Mouse (Mus musculus) megakaryocyte progenitor cell, adult 5-6 weeks (primary cell): Measurements from ENCODE around the gene Fzd7. TPM values are rescaled to one million over a fixed set of nuclear protein-coding genes. Genes with fewer than 3 reads are reported as not detected.
"Not testable (repeated sequence)": the region's sequence is repeated elsewhere in the genome, so short reads cannot be mapped to it uniquely, and the experiment has no call there.

Experiments used
- ATAC-seq: replicated peaks from 2 replicates; pipeline ENCODE4 v1.8.0; 2016; ENCODE audit warnings: mild to moderate bottlenecking, moderate TSS enrichment, inconsistent platforms; ENCODE audit not compliant: poor library complexity
- total RNA-seq, 2 experiments: library from RNA; stranded (forward) in 1 of 2; stranded (reverse) in 1 of 2; fragments of 157-497, 149-512 nt in 1 of 2; fragments of 200-1000 nt in 1 of 2; gene quantifications; 2 replicates each; pipeline versions ENCODE4 v1.2.3 to v1.2.4; 2015 to 2017

Fzd7 gene
- 6.7 and 7.5 TPM in 2 replicates for total RNA-seq (2015)
- total RNA-seq (2017), result 4.2 and 7.0 TPM in 2 replicates

DNA sequence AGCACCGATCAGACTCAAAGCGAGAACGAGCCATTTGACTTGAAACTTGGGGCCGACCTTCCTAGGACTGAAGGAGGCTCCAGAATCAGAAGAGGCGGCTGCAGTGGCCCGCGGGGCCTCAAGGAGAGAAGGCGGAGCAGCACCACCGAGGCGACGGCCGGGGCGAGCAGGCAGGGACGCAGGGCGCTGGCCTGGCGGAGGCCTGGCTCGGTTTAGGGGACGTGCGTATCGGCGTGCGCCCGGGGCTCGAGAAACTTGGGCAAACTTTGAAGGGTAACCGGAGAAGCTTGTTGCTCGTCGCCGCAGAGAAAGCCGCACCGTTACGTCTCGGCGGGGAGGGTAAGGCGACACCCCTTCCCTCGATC is at the start of gene Fzd7:
Gene Fzd7, plus strand, starts transcription at position 94 of the 365 bp plus-strand sequence.
- no peak for ATAC-seq

DNA sequence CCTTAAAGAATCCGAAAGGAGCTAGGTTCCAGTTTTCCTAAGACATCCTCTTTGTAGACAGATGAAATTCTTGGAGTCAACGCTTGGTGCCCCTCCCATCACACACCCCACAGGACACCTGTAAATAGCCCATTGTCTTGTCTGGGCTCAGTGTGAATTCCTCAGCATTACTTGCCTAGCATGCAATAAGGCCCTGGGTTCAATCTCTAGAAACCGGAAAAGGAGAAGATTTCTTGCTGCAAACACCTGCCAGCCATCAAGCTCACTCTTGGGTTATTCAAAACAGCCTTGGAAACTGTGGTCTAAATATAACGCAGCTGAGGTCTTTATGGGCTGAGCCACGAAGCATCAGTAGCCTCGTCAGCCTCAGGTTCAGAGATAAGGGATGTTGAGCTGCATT is 48.9 kb upstream of the Fzd7 start:
- ATAC-seq, result no peak

DNA sequence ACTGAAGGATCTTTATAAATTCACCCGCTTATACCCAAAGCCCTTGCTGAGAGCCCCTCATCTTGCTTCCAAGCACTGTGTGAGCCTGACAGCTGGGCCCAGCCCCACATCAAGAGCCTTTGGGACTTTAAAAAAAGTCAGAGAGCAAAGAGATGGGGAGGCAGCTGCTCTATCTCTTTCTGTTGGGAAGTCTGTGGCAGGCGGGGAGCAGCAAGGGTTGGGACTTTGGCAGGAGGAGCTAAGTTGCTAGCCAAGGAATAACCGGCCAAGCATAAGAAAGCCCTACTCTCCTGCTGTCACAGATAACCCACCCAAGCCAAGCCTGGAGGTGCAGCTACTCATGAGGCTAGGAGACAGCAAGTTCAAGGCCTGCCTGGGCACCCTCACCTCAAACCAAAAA is 48.2 kb upstream of the Fzd7 start:
- no peak for ATAC-seq

DNA sequence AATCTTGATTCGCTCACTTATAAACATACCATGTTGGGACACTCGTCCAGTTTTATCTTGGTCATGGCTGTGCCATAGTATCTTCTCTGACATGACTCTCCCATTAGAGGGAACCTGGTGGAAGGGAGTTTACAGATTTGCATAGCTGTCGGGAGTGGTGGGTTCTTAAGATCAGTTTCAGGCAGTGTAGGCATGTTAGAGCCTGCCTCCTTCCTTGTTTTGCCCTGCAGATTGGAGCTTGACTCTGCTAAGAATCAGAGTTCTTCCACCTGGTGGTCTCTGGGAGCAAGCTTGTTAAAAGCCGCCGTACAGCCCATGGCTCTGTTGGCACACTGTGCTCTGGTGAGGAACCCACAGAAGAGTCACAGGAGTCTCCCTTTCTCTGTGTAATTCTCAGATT is 47.0 kb upstream of the Fzd7 start:
- no peak for ATAC-seq

DNA sequence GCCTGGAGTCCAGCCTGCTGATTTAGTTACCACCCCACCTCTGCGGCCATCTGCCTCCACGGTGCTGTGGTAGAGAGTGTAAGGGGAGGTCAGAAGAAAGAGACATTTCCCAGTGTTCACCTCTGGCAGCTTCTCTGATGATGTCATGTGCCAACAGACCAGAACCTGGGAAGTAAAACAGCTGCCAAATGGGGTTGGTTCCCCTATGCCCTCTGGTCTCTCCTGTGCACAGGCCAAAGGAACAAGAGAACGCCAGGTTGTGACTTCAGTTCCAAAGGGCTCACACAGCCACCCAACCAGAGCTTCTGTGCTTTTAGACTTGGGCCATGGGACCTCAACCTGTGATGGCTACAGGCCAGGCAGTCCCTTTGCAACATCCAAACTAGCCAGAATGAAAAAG is 45.9 kb upstream of the Fzd7 start:
- ATAC-seq, result no peak

DNA sequence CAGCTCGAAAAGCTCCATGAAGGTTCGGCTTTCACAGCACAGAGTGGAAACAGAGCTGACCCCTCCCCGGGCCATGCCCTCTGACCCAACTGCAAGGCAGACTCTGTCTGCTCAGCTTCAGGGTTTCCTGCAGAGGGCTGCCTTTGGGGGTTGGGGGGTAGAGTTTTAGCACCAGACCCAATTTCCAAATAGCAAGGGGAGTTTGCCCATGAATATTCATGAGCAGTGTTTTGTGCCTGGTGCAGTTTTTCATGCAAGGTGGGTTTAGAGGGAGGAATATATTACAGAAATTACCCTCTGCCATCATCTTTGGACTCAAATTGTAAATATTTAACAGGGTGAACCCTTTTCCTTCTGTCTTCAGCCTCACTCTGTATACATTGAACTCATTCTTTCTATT is 44.3 kb upstream of the Fzd7 start:
- no peak for ATAC-seq

DNA sequence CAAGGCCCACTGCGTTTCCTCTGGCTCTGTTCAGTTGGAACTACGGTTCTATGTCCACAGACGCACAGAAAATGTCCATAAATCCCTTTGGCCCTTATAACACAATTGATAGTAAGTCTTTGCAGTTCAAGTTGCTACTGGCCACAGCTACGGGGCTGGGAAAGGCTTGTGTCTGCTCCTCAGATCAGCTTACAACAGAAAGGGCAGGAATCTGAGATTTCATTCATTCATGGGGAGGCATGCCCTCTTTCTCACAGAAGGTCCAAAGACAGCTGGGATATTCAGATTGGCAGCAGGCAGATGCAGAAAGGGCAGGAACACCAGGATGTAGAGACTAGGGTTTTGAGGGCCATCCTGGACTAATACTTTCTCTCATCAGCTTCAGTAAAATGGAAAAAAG is 43.9 kb upstream of the Fzd7 start:
- ATAC-seq, result no peak

DNA sequence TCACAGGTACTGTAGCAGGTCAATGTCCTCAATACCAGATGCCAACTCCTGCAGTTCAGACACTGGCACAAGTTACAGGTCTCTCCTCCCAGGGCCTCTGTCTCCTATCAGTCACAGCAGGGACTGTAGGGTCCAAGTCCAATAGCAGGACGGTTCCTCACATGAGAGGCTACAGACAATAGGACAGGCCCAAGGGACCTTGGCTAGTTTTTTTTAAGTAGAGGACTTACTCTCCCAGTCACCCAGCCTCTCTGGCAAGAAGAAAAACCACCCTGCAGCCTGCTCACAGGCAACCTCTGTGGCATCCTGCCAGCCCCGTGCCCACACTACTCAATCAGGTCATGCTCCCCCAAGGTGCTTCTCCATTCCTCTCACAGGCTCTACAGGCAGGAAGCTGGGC is 43.0 kb upstream of the Fzd7 start:
- no peak for ATAC-seq

DNA sequence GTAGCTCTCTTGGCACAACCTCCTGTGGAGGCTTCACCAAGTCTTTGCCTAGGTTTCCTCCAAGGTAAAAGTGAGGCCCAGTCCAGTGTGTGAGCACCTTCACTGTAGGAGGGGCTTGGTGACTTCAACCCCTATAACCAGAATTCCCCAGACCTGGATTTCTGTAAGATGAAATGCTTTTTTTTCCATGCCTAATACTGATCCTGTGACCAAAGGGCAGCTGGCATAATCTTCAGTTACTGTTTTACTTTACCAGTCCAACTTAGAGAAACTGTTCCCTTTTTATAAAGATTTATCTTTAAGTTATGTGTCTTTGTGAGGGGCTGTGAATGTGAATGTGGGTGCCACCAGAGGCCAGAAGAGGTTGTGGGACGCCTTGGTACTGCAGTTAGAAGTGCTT is 42.3 kb upstream of the Fzd7 start:
- no peak for ATAC-seq

DNA sequence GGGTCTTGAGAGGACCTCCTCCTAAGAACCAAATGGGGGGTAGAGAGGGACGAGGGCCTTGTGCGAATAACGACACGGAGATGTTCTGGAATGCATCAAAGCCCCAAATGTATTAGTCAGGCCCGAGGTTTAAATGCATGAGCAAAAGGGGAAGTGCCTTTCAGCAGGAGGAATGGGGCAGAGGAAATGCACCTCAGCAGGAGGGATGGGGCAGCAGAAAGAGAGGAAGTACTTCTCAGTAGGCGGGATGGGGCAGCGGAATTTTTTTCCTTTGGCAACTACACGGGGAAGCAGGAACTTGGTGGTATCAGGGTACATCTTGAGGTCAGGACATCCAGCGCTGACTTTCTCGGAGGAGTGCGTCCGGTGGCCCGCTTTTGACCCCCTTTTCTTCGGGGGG is 39.5 kb upstream of the Fzd7 start:
- not testable (repeated sequence) for ATAC-seq

DNA sequence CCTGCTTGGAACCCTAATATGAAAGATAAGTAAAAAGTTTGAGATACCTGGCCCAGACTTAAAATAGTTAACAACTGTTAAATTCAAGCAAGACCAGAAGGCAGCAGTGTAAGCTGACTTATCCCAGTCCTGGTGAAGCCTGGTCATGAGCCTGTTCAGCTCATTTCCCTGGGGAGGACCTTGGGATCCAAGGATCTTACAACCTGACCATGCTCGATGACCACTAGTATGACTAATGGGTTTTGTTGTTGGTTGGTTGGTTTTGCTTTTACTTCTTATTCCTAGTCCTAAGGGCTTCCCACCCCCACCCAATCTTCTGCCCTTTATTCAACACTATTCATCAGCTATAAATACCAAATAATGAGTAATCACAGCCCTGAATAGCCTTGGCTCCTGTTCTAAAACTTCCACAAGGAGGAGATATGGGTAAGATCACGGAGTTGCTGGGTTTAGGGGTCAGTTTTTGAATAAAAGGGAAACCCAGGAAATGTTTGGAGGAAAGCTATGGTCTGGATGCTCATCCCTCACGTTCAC is 38.0 kb upstream of the Fzd7 start:
- ATAC-seq, result no peak

DNA sequence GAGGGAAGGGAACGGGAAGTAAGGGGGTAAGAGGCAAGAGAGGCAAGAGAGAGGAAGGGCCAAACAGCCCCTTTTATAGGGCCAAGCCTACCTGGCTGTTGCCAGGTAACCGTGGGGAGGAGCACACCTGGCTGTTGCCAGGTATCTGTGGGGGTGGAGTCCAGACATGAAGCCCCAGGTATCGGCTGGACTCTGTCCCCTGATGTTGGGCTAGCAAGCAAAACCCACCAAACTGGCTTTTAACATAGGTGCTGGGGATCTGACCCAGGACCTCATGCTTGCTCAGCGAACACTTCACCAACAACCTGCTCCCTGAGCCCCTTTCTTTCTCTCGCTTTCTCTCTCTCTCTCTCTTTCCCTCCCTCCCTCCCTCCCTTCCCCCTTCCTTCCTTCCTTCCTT is 37.0 kb upstream of the Fzd7 start:
- ATAC-seq, result no peak

DNA sequence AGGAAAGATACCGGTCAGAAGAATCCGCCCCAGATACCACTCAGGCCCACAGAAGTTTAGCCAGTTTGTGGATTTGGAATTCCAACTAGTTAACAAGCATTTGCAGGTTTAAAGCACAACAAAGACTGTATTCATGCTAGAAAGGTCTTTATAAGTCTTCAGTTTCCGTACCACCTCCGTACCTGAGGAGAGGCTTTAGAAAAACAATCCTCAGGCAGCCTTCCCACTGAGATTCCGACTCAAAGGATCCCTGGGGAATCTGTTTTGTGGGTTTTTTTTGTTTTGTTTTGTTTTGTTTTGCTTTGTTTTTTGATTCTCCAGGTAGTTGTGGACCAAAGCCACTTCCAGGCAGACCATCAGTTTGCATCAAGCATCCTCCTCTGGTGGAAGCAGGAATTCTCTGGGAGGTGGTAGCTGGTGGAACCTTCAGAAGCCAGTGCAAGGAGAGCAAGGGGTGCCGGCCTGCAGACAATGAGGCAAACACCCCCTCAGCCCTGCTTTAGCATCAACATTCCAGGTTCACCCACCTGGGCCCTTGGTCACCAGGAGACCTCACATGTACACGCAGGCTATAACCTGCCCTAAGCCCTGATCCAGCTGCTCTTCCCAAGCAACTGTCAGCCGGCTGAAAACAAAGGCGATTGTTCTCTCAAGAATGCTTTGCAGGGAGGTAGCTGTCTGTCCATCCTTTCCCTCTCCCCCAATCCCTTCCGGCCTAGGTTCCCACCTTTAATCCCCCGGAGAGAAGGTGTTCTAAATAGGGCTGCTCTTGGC is 33.5 kb upstream of the Fzd7 start:
- ATAC-seq, result no peak

DNA sequence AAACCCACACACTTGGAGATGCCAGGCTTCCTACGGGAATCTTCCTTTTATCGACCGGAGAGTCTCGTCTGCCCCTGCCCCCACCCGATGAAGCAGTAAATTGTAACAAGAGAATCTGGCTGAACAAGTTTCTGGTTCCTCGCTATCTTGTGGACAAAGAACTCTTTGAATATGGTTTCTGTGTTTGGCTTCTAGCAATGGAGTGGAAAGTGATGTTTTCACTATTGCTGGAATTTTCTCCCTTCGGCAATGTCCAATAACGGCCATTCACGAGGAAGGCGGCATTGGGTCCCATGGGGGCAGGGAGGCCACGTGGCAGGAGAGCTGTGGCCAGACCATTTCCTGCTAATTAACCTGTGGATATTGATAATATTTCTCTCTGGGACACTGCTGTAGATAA is 32.8 kb upstream of the Fzd7 start:
- ATAC-seq, result no peak

DNA sequence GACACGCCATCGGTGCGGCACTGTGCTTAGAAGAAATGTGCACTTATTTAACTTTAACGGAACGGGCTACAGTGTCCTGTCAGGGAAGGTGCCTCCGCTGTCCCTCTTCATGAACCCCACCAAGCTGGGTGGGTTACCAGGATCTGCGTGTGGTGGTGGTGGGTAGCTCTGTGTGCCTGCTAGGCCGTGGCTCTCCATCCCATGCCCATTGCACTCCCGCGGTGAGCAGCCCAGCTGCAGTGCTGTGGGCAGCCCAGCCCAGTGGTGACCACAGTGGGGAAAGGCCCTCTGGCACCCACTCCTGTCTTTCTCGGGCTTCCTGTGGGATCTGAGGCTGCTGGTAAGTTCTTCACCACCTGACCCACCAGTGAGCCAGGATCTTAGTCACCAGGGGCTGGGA is 31.3 kb upstream of the Fzd7 start:
- ATAC-seq, result no peak

DNA sequence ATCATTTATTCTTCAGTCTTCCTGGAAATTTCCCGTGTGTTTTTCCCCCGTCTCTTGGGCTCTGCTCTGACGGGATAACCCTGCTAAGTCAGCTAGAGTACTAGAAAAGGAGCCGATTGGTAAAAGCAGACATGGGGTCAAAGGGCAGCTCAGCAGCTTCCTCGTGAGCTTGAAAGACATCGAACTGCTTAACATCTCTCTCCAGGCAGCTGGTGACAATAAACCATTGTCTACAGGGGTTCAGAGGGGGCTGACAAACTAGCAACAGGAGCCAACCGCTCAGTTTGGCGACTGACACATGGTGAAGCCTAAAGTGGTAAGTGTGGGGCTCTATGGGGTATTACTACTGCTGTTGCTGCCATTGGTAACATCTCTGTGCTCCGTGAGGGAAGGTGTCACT is 30.6 kb upstream of the Fzd7 start:
- ATAC-seq, result no peak

DNA sequence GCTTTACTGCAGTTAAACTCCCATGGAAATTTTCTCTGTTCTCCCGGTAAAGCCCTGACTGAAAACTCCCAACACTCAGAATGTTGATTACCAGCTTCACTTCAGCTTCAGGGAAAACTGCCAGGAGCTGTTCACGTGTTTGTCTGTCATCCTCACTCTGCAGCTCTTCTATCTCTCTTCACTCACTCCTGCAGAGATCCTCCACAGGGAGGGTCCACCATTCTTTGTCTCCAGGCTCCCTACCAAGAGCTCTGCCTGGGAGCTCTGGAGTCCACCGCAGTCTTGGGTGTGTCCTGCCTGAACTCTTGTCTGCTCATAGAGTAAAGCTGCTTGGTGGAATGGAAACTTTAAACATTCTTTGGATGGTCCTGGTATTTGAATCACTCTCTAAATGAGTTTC is 25.4 kb upstream of the Fzd7 start:
- no peak for ATAC-seq

DNA sequence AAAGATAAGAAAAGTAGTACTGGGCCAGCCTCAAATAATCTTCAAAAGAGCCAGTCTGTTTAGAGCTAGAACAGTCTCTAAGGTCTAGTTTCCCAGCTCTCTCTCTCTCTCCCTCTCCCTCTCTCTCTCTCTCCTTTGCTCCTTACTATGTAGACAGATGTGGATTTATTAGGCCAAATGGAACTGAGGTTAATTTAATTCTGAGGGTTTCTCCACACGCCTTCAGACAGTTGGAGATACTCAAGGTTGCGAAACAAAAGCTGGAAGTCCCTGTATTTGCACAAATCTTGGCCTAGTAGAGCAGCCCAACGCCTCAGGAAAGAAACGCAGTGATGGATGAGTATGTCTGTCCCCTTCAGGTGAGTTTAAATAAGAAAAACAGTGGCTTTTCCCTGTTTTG is 24.4 kb upstream of the Fzd7 start:
- ATAC-seq, result no peak

DNA sequence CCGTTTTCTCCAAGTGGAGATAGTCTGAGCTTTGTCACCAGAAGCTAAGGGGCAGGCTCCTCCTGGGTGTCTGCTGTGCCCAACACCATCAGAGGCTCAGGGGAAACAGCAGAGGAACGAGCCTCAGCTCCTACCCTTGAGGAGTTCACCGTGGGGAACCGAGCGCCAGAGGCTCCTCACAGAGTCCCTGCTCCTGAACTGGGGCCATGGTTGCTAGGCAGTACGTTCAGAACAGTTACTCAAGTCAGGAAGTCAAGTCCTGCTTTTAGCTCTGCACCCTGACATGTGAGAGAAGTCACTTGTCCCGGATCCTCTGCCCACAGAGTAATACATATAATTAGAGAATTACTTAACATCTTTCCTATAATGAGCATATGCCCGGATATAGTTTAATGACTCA is 23.3 kb upstream of the Fzd7 start:
- ATAC-seq, result 0 out of 2 replicates have a peak, but pooled peaks have one; percentile 31

DNA sequence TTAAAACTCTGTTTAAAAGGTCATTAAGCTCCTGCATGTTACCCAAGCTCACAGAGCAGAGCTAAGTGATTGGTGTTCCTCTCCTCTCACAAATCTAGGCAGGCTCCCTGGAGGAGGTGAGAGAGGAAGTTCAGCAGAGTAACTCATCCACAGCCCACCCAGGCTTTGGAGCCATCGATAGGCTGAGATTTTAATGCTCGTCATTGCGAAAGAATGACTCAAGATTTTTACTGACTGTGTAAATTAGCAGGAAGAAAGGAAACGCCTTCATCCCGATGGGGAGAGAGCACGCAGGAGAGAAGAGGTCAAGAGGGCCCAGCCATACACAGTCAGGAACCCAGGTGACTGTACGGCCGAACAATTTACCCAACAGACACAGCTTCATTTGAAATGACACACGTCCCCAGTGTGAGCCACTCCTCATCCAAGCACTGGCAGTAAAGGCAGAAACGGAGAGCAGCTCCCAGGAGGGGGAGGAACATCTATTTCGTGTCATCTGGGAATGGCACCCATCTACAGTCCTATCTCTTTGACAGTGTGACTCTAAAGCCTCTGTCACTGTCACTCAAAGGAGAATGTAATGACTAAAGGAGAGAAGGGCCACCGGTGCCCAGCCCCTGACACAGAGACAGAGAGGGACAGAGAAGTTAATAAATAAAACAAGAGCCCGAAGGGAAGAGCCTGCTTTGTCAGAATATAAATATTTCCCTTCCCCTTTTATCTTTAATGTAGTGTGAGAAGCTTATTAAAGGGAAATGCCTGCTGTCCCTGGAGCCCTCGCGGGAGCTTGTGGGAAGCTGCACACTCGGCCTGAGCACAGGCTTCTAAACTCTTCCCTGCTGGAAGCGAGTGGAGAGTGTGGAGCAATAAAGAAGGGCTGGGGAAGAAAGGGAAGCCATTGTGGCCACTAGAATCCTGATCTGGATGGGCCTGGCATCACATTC is 17.3 kb upstream of the Fzd7 start:
- no peak for ATAC-seq

DNA sequence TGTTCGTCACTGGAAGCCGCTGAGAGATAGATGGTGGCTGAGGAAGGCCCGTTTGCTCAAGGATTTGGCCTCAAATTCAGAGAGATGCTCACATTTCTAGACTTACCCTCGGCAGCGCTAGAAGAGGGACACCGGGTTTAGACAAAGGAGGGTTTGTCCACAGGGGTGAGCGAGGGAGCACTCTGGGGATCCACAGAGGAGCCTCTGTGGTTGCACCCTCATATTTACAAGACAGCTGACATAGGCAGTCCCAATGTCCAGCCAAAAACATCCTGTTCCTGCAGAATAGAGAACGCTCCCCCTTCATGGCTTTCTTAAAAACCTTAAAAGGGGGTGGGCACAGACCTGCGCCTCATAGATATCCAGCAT is 16.6 kb upstream of the Fzd7 start:
- no peak for ATAC-seq

DNA sequence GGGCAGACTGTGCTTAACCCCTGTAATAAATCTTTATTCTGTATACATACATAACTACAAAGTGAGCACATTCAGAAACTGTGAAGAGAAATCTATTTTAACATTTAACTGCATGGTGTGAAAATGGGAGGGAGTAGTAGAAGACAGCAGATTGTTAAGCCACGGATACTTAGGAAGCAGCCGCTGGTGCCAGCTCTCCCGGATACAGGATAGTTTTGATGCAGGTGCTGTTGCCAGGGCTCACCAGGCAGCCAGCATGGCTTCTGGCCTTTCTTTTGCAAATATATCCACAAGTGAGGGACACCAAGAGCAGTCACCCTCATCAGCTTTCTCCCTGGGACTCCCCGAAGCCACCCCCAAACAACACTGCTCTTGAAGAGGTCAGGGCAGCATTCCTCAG is 13.1 kb upstream of the Fzd7 start:
- ATAC-seq, result no peak
